In the genomic region with DNA sequence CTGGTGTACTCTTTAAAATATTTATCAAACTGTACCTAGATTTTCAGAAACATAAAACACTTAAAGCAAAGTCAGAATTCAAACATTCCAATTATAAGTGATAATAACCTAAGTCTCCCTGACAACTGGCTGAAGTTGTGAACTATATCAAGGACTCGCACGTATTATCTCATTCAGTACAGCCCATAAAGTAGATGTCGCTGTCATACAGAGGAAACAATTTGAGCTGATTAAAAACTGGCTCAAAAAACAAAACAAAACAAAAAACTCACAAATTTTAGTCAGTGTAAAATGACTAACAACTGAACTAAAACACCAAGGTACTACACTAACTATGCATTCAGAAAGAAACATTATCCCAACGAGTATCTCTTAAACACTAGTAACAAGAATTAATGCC, we compare ENCODE assay signal across 8 mouse cellular contexts. TPM values are rescaled to one million over a fixed set of nuclear protein-coding genes. Genes with fewer than 3 reads are reported as not detected.
DNase-seq lines count a peak whose midpoint lies in the region; ATAC-seq and TF ChIP-seq lines count a peak whose summit lies in the region.

No protein-coding gene starts in this region.

- H3K4me2 ChIP-seq in heart, embryonic 13.5 days = peak overlapping the region; percentile 84
- H3K4me2 ChIP-seq in hindbrain, embryonic 13.5 days = peak overlapping the region; percentile 81

- H3K27ac ChIP-seq in heart, embryonic 13.5 days (replicated peaks) = no peak overlapping the region
- no peak overlapping the region for H3K27ac ChIP-seq in bone marrow, adult 2 months (ENCODE audit: control insufficient read depth, insufficient read depth, low read depth, low read length, poor library complexity)
- H3K27ac ChIP-seq in hindbrain, embryonic 13.5 days = no peak overlapping the region
- H3K27ac ChIP-seq in midbrain, embryonic 10.5 days (replicated peaks) = no peak overlapping the region

- no peak for ATAC-seq in heart, embryonic 13.5 days (ENCODE audit: extremely low read depth, insufficient number of reproducible peaks, low FRiP score, low TSS enrichment)
- no peak for ATAC-seq in hindbrain, embryonic 13.5 days (ENCODE audit: low FRiP score)

- TF ChIP-seq CTCF in bone marrow, adult 2 months (IDR thresholded peaks at IDR 0.05; ENCODE audit: control insufficient read depth, insufficient read depth, low read length) = no peak

- DNase-seq in heart, postnatal 36 days = no peak
- no peak for DNase-seq in midbrain, embryonic 10.5 days (ENCODE audit: low spot score)
- no peak for DNase-seq in natural killer cell, adult 2 months (ENCODE audit: low spot score in 2 of 2)
- DNase-seq in left cerebral cortex, postnatal 10 days (ENCODE audit: extremely low spot score in 1 of 2, low spot score in 2 of 2) = no peak
- no peak for DNase-seq in left cerebral cortex, postnatal 14 days (ENCODE audit: low spot score in 2 of 2)

- H3K4me3 ChIP-seq in heart, embryonic 13.5 days = peak overlapping the region; percentile 94
- H3K4me3 ChIP-seq in bone marrow, adult 2 months (replicated peaks; ENCODE audit: control insufficient read depth, low read depth, low read length) = peak overlapping the region; percentile 10
- peak overlapping the region; percentile 41 for H3K4me3 ChIP-seq in hindbrain, embryonic 13.5 days
- H3K4me3 ChIP-seq in midbrain, embryonic 10.5 days = peak overlapping the region; percentile 60

- H3K9me3 ChIP-seq in heart, embryonic 13.5 days = no peaks in the 10 kb centered on the region
- no peaks in the 10 kb centered on the region for H3K9me3 ChIP-seq in hindbrain, embryonic 13.5 days
- H3K9me3 ChIP-seq in midbrain, embryonic 10.5 days (replicated peaks) = no peaks in the 10 kb centered on the region

- no peak for TF ChIP-seq POLR2A in bone marrow, adult 2 months (IDR thresholded peaks at IDR 0.05; ENCODE audit: borderline replicate concordance, control insufficient read depth, low read depth, low read length)

- peak overlapping the region; percentile 78 for H3K9ac ChIP-seq in heart, embryonic 13.5 days
- H3K9ac ChIP-seq in hindbrain, embryonic 13.5 days = no peak overlapping the region

- no peaks in the 10 kb centered on the region for H3K27me3 ChIP-seq in heart, embryonic 13.5 days (replicated peaks)
- H3K27me3 ChIP-seq in hindbrain, embryonic 13.5 days = no peaks in the 10 kb centered on the region
- no peaks in the 10 kb centered on the region for H3K27me3 ChIP-seq in midbrain, embryonic 10.5 days (ENCODE audit: low read depth, poor library complexity, severe bottlenecking)

- 12% methylated on average over 4 of the region's 4 CpGs for WGBS in heart, embryonic 13.5 days
- 37% methylated on average over 4 of the region's 4 CpGs for WGBS in bone marrow, adult 2 months
- WGBS in hindbrain, embryonic 13.5 days = 53% methylated on average over 4 of the region's 4 CpGs
- 81% methylated on average over 4 of the region's 4 CpGs for WGBS in midbrain, embryonic 10.5 days

- intact Hi-C loops in heart, postnatal 36 days (cut with DNase I) = loop anchor here (5.0 to 10.0 kb wide), 4 partner anchors 55 to 517 kb away; a partner anchor contains a TSS
- intact Hi-C loops in left cerebral cortex, postnatal 10 days (cut with DNase I) = loop anchor here (5.0 kb wide), 1 partner anchor 110 kb away; no protein-coding TSS in a partner anchor
- intact Hi-C loops in left cerebral cortex, postnatal 14 days (cut with DNase I) = loop anchor here (10.0 kb wide), 1 partner anchor 107 kb away; no protein-coding TSS in a partner anchor

- no peaks in the 10 kb centered on the region for H3K36me3 ChIP-seq in heart, embryonic 13.5 days
- 0 out of 2 replicates have a peak, but pooled peaks cover 2% of the 10 kb centered on the region for H3K36me3 ChIP-seq in hindbrain, embryonic 13.5 days
- H3K36me3 ChIP-seq in midbrain, embryonic 10.5 days = peaks cover 7% of the 10 kb centered on the region; the same call in 1 of the 2 replicates

- peaks cover 60% of the 10 kb centered on the region for H3K4me1 ChIP-seq in heart, embryonic 13.5 days
- peaks cover 4% of the 10 kb centered on the region; the same call in 1 of the 2 replicates for H3K4me1 ChIP-seq in bone marrow, adult 2 months (ENCODE audit: control insufficient read depth, insufficient read depth, low read length)
- H3K4me1 ChIP-seq in hindbrain, embryonic 13.5 days (replicated peaks) = peaks cover 39% of the 10 kb centered on the region
- peaks cover 49% of the 10 kb centered on the region for H3K4me1 ChIP-seq in midbrain, embryonic 10.5 days

RNA-seq across cellular contexts. Expression of a gene that starts 3.0 kb away (rescaled TPM):
- 46.7 and 54.2 TPM in 2 replicates for polyA plus RNA-seq in heart, embryonic 13.5 days (2015; fragmentation: Nextera tagmentation; extraction: Ambion mirVana)
- 10 to 100 TPM; 44.2 to 51.9 TPM for total RNA-seq in heart, postnatal 36 days (2021)
- polyA plus RNA-seq in bone marrow, adult 2 months (2011; ENCODE audit: insufficient read depth, insufficient read length, low replicate concordance, missing spikeins) = 17.7 and 19.5 TPM in 2 replicates
- polyA plus RNA-seq in hindbrain, embryonic 13.5 days (2015; fragmentation: Nextera tagmentation; extraction: Ambion mirVana) = 44.6 and 45.2 TPM in 2 replicates
- polyA plus RNA-seq in midbrain, embryonic 10.5 days (2016; fragmentation: Nextera tagmentation; extraction: Ambion mirVana) = 41.1 and 42.8 TPM in 2 replicates
- 100 to 1,000 TPM; 112 to 118 TPM for total RNA-seq in left cerebral cortex, postnatal 10 days (2021)
- total RNA-seq in left cerebral cortex, postnatal 14 days (2021) = 100 to 1,000 TPM; 148 TPM

Comparison
In these comparisons a context has a peak if more than half of its experiments do, and no peak if none do; other contexts are left out.
1. H3K4me3 ChIP-seq: peak in every context shown above with its lines; median percentile 94 in heart, embryonic 13.5 days; 60 in midbrain, embryonic 10.5 days; 41 in hindbrain, embryonic 13.5 days; 10 in bone marrow, adult 2 months.